Mouse (Mus musculus) neutrophil, adult 5-6 weeks (primary cell): ENCODE measurements around the gene Gm13278. TPM values are rescaled to one million over a fixed set of nuclear protein-coding genes. Genes with fewer than 3 reads are reported as not detected.
"Not testable (repeated sequence)": the region's sequence is repeated elsewhere in the genome, so short reads cannot be mapped to it uniquely, and the experiment has no call there.

Source experiments
- ATAC-seq: fragments of 151-379, 151-347 bp; 2 replicates; pipeline ENCODE4 v1.8.0; 2017; ENCODE audit warnings: mild to moderate bottlenecking, moderate TSS enrichment; ENCODE audit not compliant: insufficient number of reproducible peaks, poor library complexity, low FRiP score, severe bottlenecking; ENCODE audit errors: extremely low read depth
- total RNA-seq: library from RNA; stranded (forward); fragments of 200-1000 nt; gene quantifications from 2 replicates; pipeline ENCODE4 v1.2.3, GENCODE M21; 2017

Gene Gm13278
- not detected in 2 replicates for total RNA-seq

GRCm38 (mm10) chr4:88791250-88791649 lies at the start of gene Gm13278:
Gm13278 (plus strand) TSS chr4:88791550.
- ATAC-seq: not testable (repeated sequence)

GRCm38 (mm10) chr4:88742771-88743371 lies 48.5 kb upstream of the Gm13278 start:
- no peak for ATAC-seq

GRCm38 (mm10) chr4:88744207-88744606 lies 47.1 kb upstream of the Gm13278 start:
- no peak for ATAC-seq

- ATAC-seq: no peak
Observed at GRCm38 (mm10) chr4:88749926-88750325, 41.4 kb upstream of the Gm13278 start.

- not testable (repeated sequence) for ATAC-seq
Observed at GRCm38 (mm10) chr4:88754818-88755340, 36.5 kb upstream of the Gm13278 start, which contains the start of gene Gm13271. Gm13271 (plus strand) TSS chr4:88754868.

- ATAC-seq: not testable (repeated sequence)
Observed at GRCm38 (mm10) chr4:88756581-88757513, 34.5 kb upstream of the Gm13278 start.

- peak; percentile 100 for ATAC-seq
Observed at GRCm38 (mm10) chr4:88757628-88758031, 33.7 kb upstream of the Gm13278 start.

- ATAC-seq: not testable (repeated sequence)
Observed at GRCm38 (mm10) chr4:88758751-88759150, 32.6 kb upstream of the Gm13278 start.

GRCm38 (mm10) chr4:88759610-88760268 lies 31.6 kb upstream of the Gm13278 start, which contains the start of gene Gm13283:
Gm13283 (plus strand) TSS chr4:88760119.
- not testable (repeated sequence) for ATAC-seq

- ATAC-seq: not testable (repeated sequence)
Observed at GRCm38 (mm10) chr4:88760431-88760830, 30.9 kb upstream of the Gm13278 start.

GRCm38 (mm10) chr4:88761776-88762175 lies 29.6 kb upstream of the Gm13278 start:
- ATAC-seq: not testable (repeated sequence)

GRCm38 (mm10) chr4:88762341-88762740 lies 29.0 kb upstream of the Gm13278 start:
- not testable (repeated sequence) for ATAC-seq

GRCm38 (mm10) chr4:88763384-88764018 lies 27.8 kb upstream of the Gm13278 start:
- peak; percentile 85 for ATAC-seq

GRCm38 (mm10) chr4:88773534-88773933 lies 17.8 kb upstream of the Gm13278 start, which contains the start of gene Gm13290:
Gm13290 (plus strand) TSS chr4:88773834.
- not testable (repeated sequence) for ATAC-seq

- ATAC-seq: not testable (repeated sequence)
Observed at GRCm38 (mm10) chr4:88776622-88777021, 14.7 kb upstream of the Gm13278 start, which contains the start of gene Gm13289. Gm13289 (plus strand) TSS chr4:88776922.

- not testable (repeated sequence) for ATAC-seq
Observed at GRCm38 (mm10) chr4:88779550-88779949, 11.8 kb upstream of the Gm13278 start, which contains the start of gene Gm13272. Gm13272 (plus strand) TSS chr4:88779850.

GRCm38 (mm10) chr4:88780320-88780719 lies 11.0 kb upstream of the Gm13278 start:
- not testable (repeated sequence) for ATAC-seq

- ATAC-seq: not testable (repeated sequence)
Observed at GRCm38 (mm10) chr4:88781831-88782230, 9.5 kb upstream of the Gm13278 start, which contains the start of gene Ifnz. Ifnz (plus strand) TSS chr4:88782131.
